Mouse (Mus musculus) liver, postnatal 0 days (tissue): ENCODE measurements at regions not wholly inside any gene's neighbourhood (a gene's known extent, or its start where the extent isn't known, plus 50 kb on each side); places are given as distances from the start of the nearest gene placed in this dataset.

ENCODE experiments used
- CTCF ChIP-seq: sonication (generic); IDR thresholded peaks from 2 replicates; pipeline ENCODE4 v1.5.1; 2016; ENCODE audit warnings: antibody characterized with exemption, low read depth
- EP300 ChIP-seq: IDR thresholded peaks from 2 replicates; pipeline ENCODE4 v1.6.1; 2016; ENCODE audit warnings: antibody characterized with exemption, low read depth, mild to moderate bottlenecking

- TF ChIP-seq CTCF, result no peak
- TF ChIP-seq EP300, result no peak
These were observed 136.7 kb downstream of the Btg1 start for GRCm38 (mm10) chr10:96753521-96753920.
